Mouse (Mus musculus): Measurements from ENCODE around the gene Eci3. TPM values are rescaled to one million over a fixed set of nuclear protein-coding genes. Genes with fewer than 3 reads are reported as not detected.
A peak's percentile ranks its signal among the peaks of the same experiment; 100 is the strongest.
"Not testable (repeated sequence)": the region's sequence is repeated elsewhere in the genome, so short reads cannot be mapped to it uniquely, and the experiment has no call there.

Eci3 gene
- 1 to 10 TPM; 1.7 to 2.7 TPM for total RNA-seq (2021)

DNA sequence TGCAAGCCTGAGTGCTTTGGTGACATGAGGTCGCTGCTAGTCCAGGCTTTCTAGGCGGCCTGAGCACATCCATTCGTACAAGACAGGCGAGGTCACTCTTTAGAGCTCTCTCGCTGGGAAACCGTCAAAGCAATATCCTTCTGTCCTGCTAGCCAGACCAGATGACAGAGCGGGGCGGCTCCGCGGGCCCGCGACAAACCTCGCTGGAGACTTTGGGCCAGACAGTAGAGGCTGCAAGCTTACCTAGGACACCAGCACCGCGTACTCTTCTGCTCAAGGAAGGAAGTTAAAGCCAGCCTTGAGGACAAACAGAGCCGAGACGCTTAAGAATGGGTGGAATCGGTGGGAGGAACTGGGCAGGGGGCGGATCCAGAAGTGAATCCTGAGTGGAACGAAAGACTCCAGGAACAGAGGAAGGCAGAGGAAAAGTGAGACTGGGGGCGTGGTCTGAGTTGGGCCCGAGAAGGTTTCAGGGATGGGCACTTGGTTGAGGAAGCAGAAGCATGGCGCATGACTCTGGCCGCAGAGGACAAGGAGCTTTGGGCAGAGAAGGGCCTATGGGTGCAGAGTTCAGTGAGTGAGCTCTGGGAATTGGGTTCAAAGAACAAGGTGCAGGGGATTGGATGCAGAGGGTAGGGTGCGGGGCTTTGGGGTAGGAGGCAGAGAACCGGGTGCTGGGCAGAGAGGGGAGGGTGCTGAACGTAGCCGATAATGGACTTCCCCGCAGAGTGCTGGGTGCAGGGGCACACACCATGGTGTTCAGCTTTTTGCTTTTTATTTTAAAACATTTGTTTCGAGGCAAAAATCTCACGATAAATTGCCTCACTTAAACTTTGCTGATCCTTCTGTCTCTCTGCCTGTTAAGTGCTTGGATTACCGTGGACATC, at the start of gene Eci3:
Eci3 (minus strand) TSS at position 300 of the 887 bp plus-strand sequence.
- DNase-seq (ENCODE audit: low spot score), result peak; percentile 12
- intact Hi-C loops (cut with DNase I), result no loop called here

DNA sequence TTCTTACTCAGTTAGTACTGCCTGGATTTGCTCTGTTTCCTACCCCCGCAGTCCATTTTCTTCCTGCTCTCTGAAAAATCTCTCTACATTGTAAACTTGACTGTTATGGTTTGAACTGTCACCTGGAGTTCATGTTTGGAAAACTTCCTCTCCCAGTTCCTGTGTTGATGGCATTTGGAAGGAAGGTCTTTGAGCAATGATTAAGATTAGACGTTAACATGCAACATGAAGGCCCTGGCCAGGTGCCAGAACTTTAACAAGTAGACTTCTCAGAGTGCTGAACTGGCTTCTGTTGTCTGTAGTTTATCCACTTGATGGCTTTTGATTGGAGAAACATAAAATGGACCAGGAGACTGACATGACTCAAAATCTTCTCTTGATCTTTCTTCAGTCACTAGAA, 32.3 kb upstream of the Eci3 start:
- intact Hi-C loops (cut with DNase I), result loop anchor here (10.0 kb wide), 1 partner anchor 121 kb away; the partner anchor contains the start of gene Prpf4b

DNA sequence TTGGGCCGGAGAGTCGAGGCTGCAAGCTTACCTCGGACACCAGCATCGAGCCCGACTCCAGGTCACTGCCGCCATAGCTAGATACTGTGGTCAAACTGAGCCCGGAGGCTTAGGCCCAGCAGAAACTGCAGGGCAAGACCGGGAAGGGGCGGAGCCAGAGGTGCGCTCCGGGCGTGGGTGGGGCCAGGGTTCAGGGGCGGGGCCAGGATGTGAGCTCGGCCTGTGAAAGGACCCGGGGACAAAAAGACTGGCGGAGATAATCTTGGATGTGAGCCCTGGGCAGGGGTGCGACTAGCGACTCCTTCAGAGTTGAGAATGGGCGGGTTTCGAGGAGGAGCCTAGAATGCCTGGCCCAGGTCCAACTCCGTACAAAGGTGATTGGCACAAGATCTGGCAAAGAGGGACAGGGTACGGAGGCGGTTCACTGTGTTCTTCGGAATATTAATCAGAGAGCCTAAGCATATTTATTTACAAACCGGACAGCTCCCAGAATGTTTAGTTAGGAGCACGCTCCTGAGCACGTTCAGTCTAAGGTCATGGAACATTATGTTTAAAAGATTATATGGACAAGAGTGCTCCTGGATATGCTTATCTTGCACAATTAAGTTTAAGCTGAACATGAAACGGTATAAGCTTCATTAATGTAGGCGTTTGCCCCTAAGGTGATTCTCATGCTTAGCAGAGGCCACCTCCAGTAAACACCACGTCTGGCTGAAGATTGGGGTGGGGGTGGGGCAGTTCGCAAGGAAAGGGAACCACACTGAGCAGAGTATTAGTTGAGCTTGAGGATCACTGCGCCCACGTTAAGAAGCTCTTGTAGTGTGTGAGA, 30.6 kb upstream of the Eci3 start:
- DNase-seq (ENCODE audit: low spot score), result peak; percentile 90
- intact Hi-C loops (cut with DNase I), result loop anchor here (10.0 kb wide), 1 partner anchor 119 kb away; the partner anchor contains the start of gene Prpf4b

More for the DNA sequence above, 32.3 kb upstream of the Eci3 start:
- no peak for DNase-seq (ENCODE audit: low spot score)

DNA sequence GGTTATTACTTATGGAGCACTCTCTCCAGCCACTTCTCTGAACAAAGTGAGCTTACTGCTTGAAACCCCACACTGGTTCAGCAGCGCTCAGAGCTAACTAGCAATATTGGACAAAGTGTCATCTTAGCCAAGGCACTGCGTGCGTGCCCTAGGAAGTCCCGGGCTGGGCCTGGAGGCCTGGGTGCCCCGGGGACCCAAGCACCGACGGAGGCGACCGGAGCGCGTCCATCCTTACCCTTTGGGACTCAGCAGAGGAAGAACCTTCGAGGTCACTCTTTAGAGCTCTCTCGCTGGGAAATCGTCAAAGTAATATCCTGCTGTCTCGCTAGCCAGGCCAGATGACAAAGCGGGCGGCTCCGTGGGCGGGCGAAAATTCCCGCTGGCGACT, 30.0 kb upstream of the Eci3 start:
- intact Hi-C loops (cut with DNase I), result loop anchor here (10.0 kb wide), 1 partner anchor 119 kb away; the partner anchor contains the start of gene Prpf4b
- DNase-seq (ENCODE audit: low spot score), result peak; percentile 4

DNA sequence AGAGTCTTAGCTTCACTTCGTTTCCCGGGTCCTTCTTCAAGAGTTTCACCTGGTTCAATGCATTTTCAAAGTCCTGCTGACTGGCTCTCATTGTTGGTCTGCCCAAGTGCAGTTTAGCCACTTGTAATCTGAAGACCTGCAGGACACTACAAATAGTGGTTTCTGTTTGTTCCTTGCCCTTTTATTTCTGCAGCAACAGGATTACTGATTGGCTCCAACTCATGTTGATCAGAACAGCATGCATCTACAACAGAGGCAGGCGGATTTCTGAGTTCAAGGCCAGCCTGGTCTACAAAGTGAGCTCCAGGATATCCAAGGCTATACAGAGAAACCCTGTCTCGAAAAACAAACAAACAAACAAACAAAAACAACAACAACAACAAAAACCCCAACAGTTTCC, 29.5 kb upstream of the Eci3 start:
- intact Hi-C loops (cut with DNase I), result loop anchor here (10.0 kb wide), 1 partner anchor 118 kb away; the partner anchor contains the start of gene Prpf4b
- DNase-seq (ENCODE audit: low spot score), result no peak

DNA sequence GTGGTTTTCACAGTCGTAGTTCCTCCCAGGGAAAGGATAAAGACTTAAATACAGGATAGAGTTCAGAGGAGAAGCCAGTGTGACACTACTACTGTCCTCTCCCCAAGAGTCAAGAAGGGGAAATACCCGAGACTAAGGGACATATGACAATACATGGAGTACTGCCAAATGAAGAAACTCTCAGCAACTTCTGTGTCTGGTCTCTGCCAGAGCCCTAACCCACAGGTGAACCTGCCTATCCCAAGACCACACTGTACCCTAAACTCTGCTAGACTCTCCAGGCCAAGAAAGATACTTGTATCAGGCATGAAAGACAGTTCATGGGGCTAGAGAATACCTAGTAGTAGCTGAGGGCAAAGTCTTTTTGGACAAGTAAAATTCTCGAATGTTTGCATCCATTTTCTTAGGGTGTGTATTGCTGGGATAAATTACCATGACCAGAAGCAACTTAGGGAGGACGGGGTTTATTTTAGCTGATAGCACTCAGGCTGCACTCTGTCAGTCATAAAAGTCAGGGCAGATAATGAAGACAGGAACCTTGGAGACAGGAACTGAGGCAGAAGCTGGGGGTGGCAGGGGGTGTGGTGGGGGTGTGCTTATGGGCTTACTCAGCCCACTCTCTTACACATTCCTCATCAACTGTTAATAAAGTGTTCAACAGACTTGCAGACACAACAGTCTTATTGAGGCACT, 28.1 kb upstream of the Eci3 start:
- no peak for DNase-seq (ENCODE audit: low spot score)
- intact Hi-C loops (cut with DNase I), result loop anchor here (10.0 kb wide), 1 partner anchor 117 kb away; the partner anchor contains the start of gene Prpf4b

DNA sequence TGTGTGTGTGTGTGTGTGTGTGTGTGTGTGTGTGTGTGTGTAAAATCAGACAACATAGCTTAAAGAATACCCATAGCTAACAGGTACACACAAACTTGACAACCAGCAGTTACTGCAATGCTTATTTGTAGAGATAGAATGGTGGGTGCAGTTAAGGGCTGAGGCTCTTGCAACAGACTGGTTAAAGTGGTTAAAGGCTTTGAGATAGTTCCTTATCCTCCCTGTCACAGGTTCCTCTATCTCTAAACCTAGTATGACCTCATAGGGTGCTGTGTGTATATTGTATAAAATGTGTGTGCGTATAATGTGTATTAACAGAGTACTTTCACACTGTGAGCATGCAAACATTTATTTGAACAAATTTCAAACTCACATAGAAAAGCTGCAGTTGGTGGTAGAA, 19.9 kb upstream of the Eci3 start:
- intact Hi-C loops (cut with DNase I), result not testable (repeated sequence)

DNA sequence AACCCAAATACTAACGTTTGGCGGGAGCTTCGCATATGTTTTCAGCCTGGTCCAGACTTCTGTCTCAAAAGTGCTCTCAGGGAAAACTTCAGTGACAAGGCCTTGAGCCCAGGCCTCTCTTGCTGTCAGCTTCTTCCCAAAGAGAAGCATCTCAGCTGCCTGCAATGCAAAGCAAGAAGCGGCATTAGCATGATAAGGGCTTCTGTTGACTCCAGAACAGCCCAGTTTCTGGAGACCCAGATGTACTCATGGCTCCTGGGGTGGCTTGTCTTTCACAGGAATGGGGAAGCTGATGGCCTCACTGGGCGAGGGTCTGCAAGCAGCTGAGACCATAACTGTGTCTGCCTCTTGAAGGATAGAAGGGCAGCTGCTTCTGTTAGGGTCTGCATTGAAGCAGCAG, 15.0 kb upstream of the Eci3 start:
- not testable (repeated sequence) for DNase-seq (ENCODE audit: low spot score)
- intact Hi-C loops (cut with DNase I), result loop anchor here (5.0 kb wide), 1 partner anchor 81 kb away; no protein-coding TSS in a partner anchor

More for the DNA sequence above, 19.9 kb upstream of the Eci3 start:
- DNase-seq (ENCODE audit: low spot score), result not testable (repeated sequence)

DNA sequence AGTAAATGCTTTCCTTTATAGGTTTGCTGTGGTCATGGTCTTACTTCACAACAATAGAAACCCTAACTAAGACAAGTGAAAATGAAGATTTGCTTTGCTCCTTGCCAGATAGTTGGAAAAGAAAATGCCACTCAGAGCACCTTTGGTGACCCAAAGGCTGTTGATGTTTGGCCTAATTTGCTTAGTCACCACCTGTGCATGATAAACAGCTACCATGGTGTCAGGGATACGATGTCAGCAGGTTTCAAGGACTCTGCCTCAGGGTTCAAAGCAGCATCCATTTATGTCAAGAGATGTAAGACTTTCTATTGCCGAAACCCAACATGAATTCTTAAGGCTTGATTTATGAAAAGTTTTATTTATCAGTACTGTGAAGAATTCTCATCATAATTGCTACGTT, 13.8 kb upstream of the Eci3 start:
- DNase-seq (ENCODE audit: low spot score), result no peak
- intact Hi-C loops (cut with DNase I), result loop anchor here (5.0 kb wide), 1 partner anchor 80 kb away; no protein-coding TSS in a partner anchor

DNA sequence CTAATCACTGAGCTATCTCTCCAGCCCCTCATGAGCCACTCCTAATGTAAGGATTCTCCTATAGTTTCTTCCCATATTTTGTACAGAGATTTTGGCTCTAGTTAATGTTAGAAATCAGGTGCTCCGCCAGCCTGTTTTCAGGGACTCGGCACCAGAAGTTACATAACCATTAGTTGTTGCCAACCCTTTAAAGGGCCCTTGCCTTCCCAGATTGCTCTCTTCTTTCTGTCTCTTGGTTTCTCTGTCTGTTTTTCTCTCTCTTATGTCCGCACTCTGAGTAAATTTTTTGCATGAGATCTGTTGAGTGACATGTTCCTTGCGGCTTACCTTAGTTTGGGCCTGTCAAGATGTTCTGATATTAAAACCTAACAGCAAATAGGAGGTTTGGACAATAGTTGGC, 12.5 kb upstream of the Eci3 start:
- no peak for DNase-seq (ENCODE audit: low spot score)
- intact Hi-C loops (cut with DNase I), result loop anchor here (5.0 kb wide), 1 partner anchor 79 kb away; no protein-coding TSS in a partner anchor

DNA sequence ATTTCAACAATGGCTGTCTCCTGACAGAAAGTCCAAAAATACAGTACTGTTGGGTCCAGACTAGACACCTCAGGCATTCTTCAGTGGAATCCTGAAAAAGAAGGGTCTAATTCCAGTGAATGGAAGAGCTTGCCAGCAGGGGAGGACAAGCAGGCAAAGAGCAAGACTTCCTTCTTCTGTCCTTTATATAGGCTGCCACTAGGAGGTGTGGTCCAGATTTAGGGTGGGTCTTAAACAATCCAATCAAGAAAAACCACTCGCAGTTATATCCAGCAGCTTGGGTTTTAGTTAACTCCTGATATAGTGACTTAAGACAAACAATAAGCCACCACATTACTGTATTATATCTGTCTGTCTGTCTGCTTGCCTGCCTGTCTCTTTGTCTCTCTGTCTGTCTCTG, 10.2 kb upstream of the Eci3 start:
- intact Hi-C loops (cut with DNase I), result loop anchor here (2.0 to 5.0 kb wide), 2 partner anchors 53 to 331 kb away; partner anchors contain the start of gene Eci2
- DNase-seq (ENCODE audit: low spot score), result no peak

DNA sequence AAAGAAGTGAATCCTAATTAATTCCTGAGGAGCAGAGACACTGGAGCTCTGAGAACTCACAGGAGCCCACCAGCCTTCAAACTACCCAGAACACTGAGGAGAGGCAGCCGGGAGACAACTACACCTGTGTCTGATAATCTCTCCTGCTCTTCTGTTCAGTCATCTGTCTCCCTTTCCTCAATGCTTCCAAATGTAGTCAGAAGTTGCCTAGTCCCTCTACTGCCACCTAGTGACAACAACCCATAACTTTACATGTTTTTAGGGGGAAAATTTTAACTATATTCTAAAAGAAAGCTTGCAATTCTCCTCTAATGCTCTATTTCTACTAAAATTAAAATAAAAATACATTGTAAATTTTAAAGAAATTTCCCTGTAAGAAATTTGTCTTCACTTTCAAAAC, 9.5 kb upstream of the Eci3 start:
- no peak for DNase-seq (ENCODE audit: low spot score)
- intact Hi-C loops (cut with DNase I), result loop anchor here (2.0 to 5.0 kb wide), 2 partner anchors 54 to 331 kb away; partner anchors contain the start of gene Eci2

DNA sequence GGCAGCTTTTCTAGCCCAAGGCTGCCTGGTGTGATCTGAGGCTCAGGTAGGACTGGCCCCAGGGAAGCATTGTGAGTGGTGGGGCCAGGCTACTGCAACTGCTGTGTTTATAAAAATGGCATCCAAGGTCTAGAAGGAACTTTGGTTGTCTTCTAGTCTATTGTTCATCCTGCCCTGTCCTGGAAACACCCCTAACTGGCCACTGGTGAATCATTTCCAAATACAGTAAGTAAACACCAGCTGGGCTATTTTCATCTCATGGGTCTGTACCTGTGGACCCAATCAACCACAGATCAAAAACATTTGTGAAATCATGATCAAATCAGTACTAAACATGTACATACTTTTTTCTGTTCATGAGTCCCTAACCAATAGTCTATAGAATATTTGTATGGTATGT, 8.8 kb upstream of the Eci3 start:
- intact Hi-C loops (cut with DNase I), result loop anchor here (2.0 to 5.0 kb wide), 2 partner anchors 54 to 330 kb away; partner anchors contain the start of gene Eci2

DNA sequence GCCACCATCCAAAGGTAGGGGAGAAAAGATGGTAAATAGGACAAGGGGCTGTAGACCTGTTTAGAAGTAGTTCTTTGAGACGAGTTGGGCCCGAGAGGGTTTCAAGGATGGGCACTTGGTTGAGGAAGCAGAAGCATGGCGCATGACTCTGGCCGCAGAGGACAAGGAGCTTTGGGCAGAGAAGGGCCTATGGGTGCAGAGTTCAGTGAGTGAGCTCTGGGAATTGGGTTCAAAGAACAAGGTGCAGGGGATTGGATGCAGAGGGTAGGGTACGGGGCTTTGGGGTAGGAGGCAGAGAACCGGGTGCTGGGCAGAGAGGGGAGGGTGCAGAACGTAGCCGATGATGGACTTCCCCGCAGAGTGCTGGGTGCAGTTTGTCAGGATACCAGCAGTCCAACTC, 2.0 kb upstream of the Eci3 start:
- intact Hi-C loops (cut with DNase I); DNase-seq (ENCODE audit: low spot score): not testable (repeated sequence)

More for the DNA sequence above, 8.8 kb upstream of the Eci3 start:
- DNase-seq (ENCODE audit: low spot score), result not testable (repeated sequence)

DNA sequence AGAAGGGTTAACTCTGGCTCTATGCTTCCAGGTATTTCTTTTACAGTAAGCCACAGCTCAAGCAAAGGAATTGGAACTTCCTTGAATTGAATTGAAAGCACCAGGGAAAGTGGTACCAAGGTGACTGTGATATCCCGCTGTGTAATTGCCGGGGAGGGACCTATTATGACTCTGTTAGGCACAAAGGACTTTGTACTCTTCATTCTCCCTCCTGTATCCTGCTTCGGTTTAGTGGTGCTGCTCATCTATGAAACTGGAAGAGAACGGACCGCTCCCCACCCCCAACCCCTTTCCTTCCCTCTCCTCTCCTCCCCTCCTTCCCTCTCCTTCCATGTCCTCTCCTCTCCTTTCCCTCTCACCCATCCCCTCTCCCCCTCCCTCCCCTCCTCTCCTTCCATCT, 1.3 kb upstream of the Eci3 start:
- intact Hi-C loops (cut with DNase I), result no loop called here
- DNase-seq (ENCODE audit: low spot score), result no peak

DNA sequence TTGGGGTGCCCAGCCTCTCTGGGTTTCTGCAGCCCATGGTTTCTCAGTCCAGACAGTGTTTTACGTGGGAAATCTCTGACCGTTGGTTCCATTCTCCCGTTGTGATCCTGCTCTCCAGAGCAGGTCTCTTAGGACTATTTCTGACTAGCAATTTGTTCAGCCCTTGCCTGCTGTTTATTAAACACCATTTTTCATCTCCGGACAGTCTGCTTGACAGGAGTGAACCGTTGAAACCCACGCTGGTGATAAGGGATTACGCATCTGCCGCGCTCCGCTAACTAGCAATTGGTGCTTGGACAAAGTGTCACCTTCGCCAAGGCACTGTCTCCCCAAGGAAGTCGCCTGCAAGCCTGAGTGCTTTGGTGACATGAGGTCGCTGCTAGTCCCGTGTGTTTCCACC, 809 bp upstream of the Eci3 start:
- intact Hi-C loops (cut with DNase I), result no loop called here
- no peak for DNase-seq (ENCODE audit: low spot score)

DNA sequence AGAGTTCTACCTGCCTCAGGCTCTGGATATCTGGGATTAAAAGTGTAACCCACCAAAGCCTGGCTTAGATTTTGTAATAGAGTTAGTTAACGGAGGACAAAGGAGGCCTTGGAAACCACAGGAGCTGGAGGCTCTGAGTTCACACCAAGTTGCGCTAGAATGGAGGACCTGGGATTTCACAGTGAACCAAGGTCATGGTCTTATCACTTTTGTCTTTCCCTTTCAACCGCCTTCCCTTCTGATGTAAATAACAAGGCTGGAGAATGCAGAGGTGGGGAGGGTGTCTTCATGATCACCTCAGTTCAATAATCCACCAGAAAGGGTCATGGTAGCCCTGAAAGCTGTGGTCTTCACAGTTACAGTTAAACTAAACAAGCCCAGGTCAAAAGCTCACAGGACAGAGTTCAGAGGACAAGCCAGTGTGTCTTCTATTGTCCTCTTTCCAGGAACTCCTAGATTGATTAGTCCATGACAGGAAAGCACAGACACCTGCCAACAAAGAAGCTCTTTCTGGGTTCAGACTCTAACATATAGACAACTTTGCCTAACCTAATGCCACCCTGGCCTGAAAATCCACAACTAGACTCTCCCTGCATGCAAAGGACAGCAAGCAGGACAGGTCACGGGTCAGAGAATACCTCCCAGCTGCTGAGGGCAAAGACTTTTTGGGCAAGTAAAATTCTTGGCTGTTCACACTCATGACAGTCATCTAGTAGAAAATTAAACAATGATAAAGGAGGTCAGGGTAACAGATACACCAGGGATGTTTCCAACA, 2.4 kb downstream of the Eci3 start:
- intact Hi-C loops (cut with DNase I), result no loop called here

DNA sequence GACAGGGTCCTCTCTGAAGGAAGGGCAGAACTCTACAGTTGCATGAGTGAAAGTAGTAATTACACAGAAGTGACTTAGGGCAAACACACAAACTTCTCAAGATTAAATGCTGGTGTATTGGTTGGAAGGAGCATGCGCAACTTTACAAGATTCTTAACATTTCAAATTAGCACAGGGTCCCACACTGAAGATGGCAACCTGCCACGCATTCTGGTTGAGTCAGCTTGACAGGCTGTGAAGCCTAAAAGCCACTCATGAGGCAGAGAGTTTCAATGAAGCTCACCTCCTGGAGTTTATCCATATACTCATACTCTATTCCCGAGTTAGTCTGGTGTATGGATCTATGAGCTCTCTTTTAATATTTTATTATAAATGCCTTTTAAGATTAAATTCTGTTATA, 5.5 kb downstream of the Eci3 start:
- intact Hi-C loops (cut with DNase I); DNase-seq (ENCODE audit: low spot score): not testable (repeated sequence)

More for the DNA sequence above, 2.4 kb downstream of the Eci3 start:
- DNase-seq (ENCODE audit: low spot score), result no peak

DNA sequence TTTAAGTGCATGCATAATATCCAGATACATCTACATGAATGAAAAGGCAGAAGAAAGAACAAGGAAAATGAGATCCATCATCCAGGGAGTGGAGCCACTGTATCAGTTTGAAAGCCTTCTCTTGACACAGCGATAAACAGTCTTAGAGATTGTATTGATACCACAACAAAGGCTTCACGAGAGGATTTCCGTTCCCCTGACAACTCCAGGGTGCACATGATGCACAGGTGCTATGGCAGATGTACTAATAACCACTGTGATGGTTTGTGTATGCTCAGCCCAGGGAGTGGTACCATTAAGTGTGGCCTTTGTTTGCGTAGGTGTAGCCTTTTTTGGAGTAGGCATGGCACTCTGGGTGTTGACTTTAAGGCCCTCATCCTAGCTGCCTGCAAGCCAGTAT, 6.7 kb downstream of the Eci3 start:
- intact Hi-C loops (cut with DNase I), result no loop called here
- no peak for DNase-seq (ENCODE audit: low spot score)

All from heart, postnatal 25 days (tissue).